Mouse (Mus musculus) MEL (cell line): ENCODE results near the gene Cblc.

Experiments used
- CTCF ChIP-seq, 3 experiments: IDR thresholded peaks in 2 of 3; conservative IDR thresholded peaks in 1 of 3; 2 replicates each; pipeline ENCODE4 v1.5.1; 2011 to 2012; ENCODE audit warnings: low read length in 3 of 3, low read depth in 2 of 3, mild to moderate bottlenecking in 2 of 3, improper control_type of control experiment in 1 of 3, inconsistent platforms in 1 of 3, mixed read lengths in 1 of 3, moderate library complexity in 1 of 3; ENCODE audit not compliant: control insufficient read depth in 1 of 3, insufficient read depth in 1 of 3, poor library complexity in 1 of 3, severe bottlenecking in 1 of 3
- E2F4 ChIP-seq: IDR thresholded peaks from 2 replicates; pipeline ENCODE4 v1.6.1; 2011; ENCODE audit warnings: low read depth, low read length, improper control_type of control experiment, borderline replicate concordance
- GABPA ChIP-seq: IDR thresholded peaks from 2 replicates; pipeline ENCODE4 v1.6.1; 2012; ENCODE audit warnings: low read depth, mild to moderate bottlenecking, inconsistent platforms, low read length, improper control_type of control experiment, moderate library complexity
- GATA1 ChIP-seq: IDR thresholded peaks from 2 replicates; pipeline ENCODE4 v1.6.1; 2011; ENCODE audit warnings: low read depth, low read length, improper control_type of control experiment
- MAFK ChIP-seq: IDR thresholded peaks from 2 replicates; pipeline ENCODE4 v1.6.1; 2011; ENCODE audit warnings: low read depth, mild to moderate bottlenecking, low read length, improper control_type of control experiment, borderline replicate concordance
- POLR2A ChIP-seq, 2 experiments: IDR thresholded peaks; 2 replicates each; pipeline ENCODE4 v1.6.1; 2011 to 2012; ENCODE audit warnings: low read length in 2 of 2, mild to moderate bottlenecking in 2 of 2, control low read depth in 1 of 2, improper control_type of control experiment in 1 of 2, low read depth in 1 of 2, moderate library complexity in 1 of 2; ENCODE audit not compliant: control insufficient read depth in 1 of 2, insufficient read depth in 1 of 2, poor library complexity in 1 of 2
- RAD21 ChIP-seq: IDR thresholded peaks from 2 replicates; pipeline ENCODE4 v1.6.1; 2011; ENCODE audit warnings: mild to moderate bottlenecking, low read depth, low read length, improper control_type of control experiment
- RCOR1 ChIP-seq: IDR thresholded peaks from 2 replicates; pipeline ENCODE4 v1.6.1; 2012; ENCODE audit warnings: low read depth, mild to moderate bottlenecking, inconsistent platforms, low read length, improper control_type of control experiment

GRCm38 (mm10) chr7:19840371-19840770, 43.8 kb upstream of the Cblc start:
- TF ChIP-seq POLR2A (IDR thresholded peaks at IDR 0.05; ENCODE audit: control insufficient read depth in 1 of 2, insufficient read depth in 1 of 2, low read depth in 1 of 2, low read length in 2 of 2, poor library complexity in 1 of 2) (no peak), GATA1 (no peak), E2F4 (no peak), RAD21 (no peak), MAFK (no peak), CTCF (IDR thresholded peaks at IDR 0.05 in 2 of 3, conservative IDR thresholded peaks at IDR 0.05 in 1 of 3; ENCODE audit: control insufficient read depth in 1 of 3, insufficient read depth in 1 of 3, low read depth in 2 of 3, low read length in 3 of 3, poor library complexity in 1 of 3, severe bottlenecking in 1 of 3) (no peak), RCOR1 (no peak), GABPA (no peak)
